Mouse (Mus musculus) kidney, embryonic 14.5 days (tissue): ENCODE measurements around the gene Tspan12. TPM values are rescaled to one million over a fixed set of nuclear protein-coding genes. Genes with fewer than 3 reads are reported as not detected.

ENCODE experiments used
- polyA plus RNA-seq: library from polyadenylated mRNA; unstranded; fragments of >200 nt; fragmentation: Nextera tagmentation; extraction: Ambion mirVana; gene quantifications from 2 replicates; pipeline ENCODE4 v1.2.1, GENCODE M21; 2014

Tspan12 gene
- polyA plus RNA-seq, 1 experiment from 2014 or later = 61.8 TPM

Other genes with a start within 250 kb of the Tspan12 start
- gene Ing3, start 97.1 kb upstream of the Tspan12 start, polyA plus RNA-seq = 57.9 and 63.6 TPM in 2 replicates
- gene Cped1, start 133.4 kb upstream of the Tspan12 start, polyA plus RNA-seq = 59.7 and 67.9 TPM in 2 replicates